Mouse (Mus musculus) CH12.LX (cell line): ENCODE results near the gene Mmrn1. TPM values are rescaled to one million over a fixed set of nuclear protein-coding genes. Genes with fewer than 3 reads are reported as not detected.

Experiments used
- DNase-seq: peaks from one replicate; pipeline ENCODE4 v3.0.0-alpha.2; 2013; ENCODE audit errors: extremely low read depth
- H3K27ac ChIP-seq: 2 replicates; pipeline ENCODE4 v1.5.1; 2012; ENCODE audit warnings: low read depth, mild to moderate bottlenecking, control low read depth, moderate library complexity; ENCODE audit not compliant: insufficient read depth
- H3K27me3 ChIP-seq: replicated peaks from 2 replicates; pipeline ENCODE3; 2012; ENCODE audit warnings: inconsistent platforms
- H3K36me3 ChIP-seq, 2 experiments: replicated peaks in 1 of 2; 2 replicates each; pipeline versions ENCODE3 to v1.6.1; 2012; ENCODE audit warnings: inconsistent platforms in 1 of 2, low read length in 1 of 2, mild to moderate bottlenecking in 1 of 2, mixed read lengths in 1 of 2, moderate library complexity in 1 of 2; ENCODE audit not compliant: control insufficient read depth in 1 of 2, insufficient read depth in 1 of 2
- H3K4me1 ChIP-seq, 2 experiments: 2 replicates each; pipeline ENCODE4 v1.6.1; 2012; ENCODE audit warnings: inconsistent platforms in 1 of 2, moderate library complexity in 1 of 2; ENCODE audit not compliant: insufficient read depth in 2 of 2, control insufficient read depth in 1 of 2
- H3K4me2 ChIP-seq: 2 replicates; pipeline ENCODE4 v1.6.1; 2012; ENCODE audit warnings: low read depth, mild to moderate bottlenecking, control low read depth; ENCODE audit not compliant: poor library complexity, insufficient read depth, severe bottlenecking
- H3K4me3 ChIP-seq, 3 experiments: fragments of 150-350 bp in 1 of 3; sonication (generic) in 1 of 3; replicated peaks in 1 of 3; 2 replicates each; pipeline versions ENCODE3 to v1.5.1; 2011 to 2012; ENCODE audit warnings: low read depth in 2 of 3, low read length in 2 of 3, mild to moderate bottlenecking in 2 of 3, moderate library complexity in 2 of 3, control low read depth in 1 of 3, improper control_type of control experiment in 1 of 3, inconsistent platforms in 1 of 3, mixed read lengths in 1 of 3; ENCODE audit not compliant: poor library complexity in 1 of 3
- H3K79me2 ChIP-seq: replicated peaks from 2 replicates; pipeline ENCODE4 v1.6.1; 2012; ENCODE audit warnings: mild to moderate bottlenecking, moderate library complexity; ENCODE audit not compliant: control insufficient read depth, poor library complexity, insufficient read depth, severe bottlenecking; ENCODE audit errors: extremely low read depth
- H3K9ac ChIP-seq: 2 replicates; pipeline ENCODE4 v1.6.1; 2012; ENCODE audit warnings: low read depth, mild to moderate bottlenecking, control low read depth, moderate library complexity; ENCODE audit not compliant: insufficient read depth
- H3K9me3 ChIP-seq: replicated peaks from 2 replicates; pipeline ENCODE3; 2012; ENCODE audit warnings: low read length, inconsistent platforms, mixed read lengths
- CHD1 ChIP-seq: IDR thresholded peaks from 2 replicates; pipeline ENCODE4 v1.6.1; 2012; ENCODE audit warnings: low read depth, low read length, improper control_type of control experiment, inconsistent platforms
- CHD2 ChIP-seq: IDR thresholded peaks from 2 replicates; pipeline ENCODE4 v1.6.1; 2011; ENCODE audit warnings: low read length, improper control_type of control experiment
- E2F4 ChIP-seq: IDR thresholded peaks from 2 replicates; pipeline ENCODE4 v1.6.1; 2011; ENCODE audit warnings: low read depth, low read length, improper control_type of control experiment; ENCODE audit not compliant: insufficient replicate concordance
- ELF1 ChIP-seq: IDR thresholded peaks from 2 replicates; pipeline ENCODE4 v1.6.1; 2014; ENCODE audit warnings: low read depth, mild to moderate bottlenecking, inconsistent platforms, low read length, improper control_type of control experiment
- GABPA ChIP-seq: IDR thresholded peaks from 2 replicates; pipeline ENCODE4 v1.6.1; 2012; ENCODE audit warnings: low read depth, low read length, improper control_type of control experiment, inconsistent platforms; ENCODE audit not compliant: insufficient replicate concordance
- HCFC1 ChIP-seq: IDR thresholded peaks from 2 replicates; pipeline ENCODE4 v1.6.1; 2012; ENCODE audit warnings: low read depth, mild to moderate bottlenecking, inconsistent platforms, low read length, improper control_type of control experiment
- IRF4 ChIP-seq: IDR thresholded peaks from 2 replicates; pipeline ENCODE4 v1.6.1; 2014; ENCODE audit warnings: low read depth, mild to moderate bottlenecking, inconsistent platforms, low read length, improper control_type of control experiment
- JUN ChIP-seq: IDR thresholded peaks from 2 replicates; pipeline ENCODE4 v1.6.1; 2011; ENCODE audit warnings: low read depth, mild to moderate bottlenecking, low read length, improper control_type of control experiment, moderate library complexity; ENCODE audit not compliant: insufficient read depth
- JUND ChIP-seq: conservative IDR thresholded peaks from 2 replicates; pipeline ENCODE4 v1.6.1; 2011; ENCODE audit warnings: low read depth, low read length, improper control_type of control experiment
- MEF2A ChIP-seq: IDR thresholded peaks from 2 replicates; pipeline ENCODE4 v1.6.1; 2014; ENCODE audit warnings: low read depth, mild to moderate bottlenecking, inconsistent platforms, low read length, improper control_type of control experiment, borderline replicate concordance
- MXI1 ChIP-seq: IDR thresholded peaks from 2 replicates; pipeline ENCODE4 v1.6.1; 2011; ENCODE audit warnings: mild to moderate bottlenecking, low read depth, low read length, improper control_type of control experiment
- MYC ChIP-seq: IDR thresholded peaks from 2 replicates; pipeline ENCODE4 v1.6.1; 2011; ENCODE audit warnings: low read depth, mild to moderate bottlenecking, improper control_type of control experiment, low read length
- NELFE ChIP-seq: IDR thresholded peaks from 2 replicates; pipeline ENCODE4 v1.6.1; 2011; ENCODE audit warnings: low read depth, low read length, improper control_type of control experiment
- NRF1 ChIP-seq: IDR thresholded peaks from 2 replicates; pipeline ENCODE4 v1.6.1; 2014; ENCODE audit warnings: low read depth, mild to moderate bottlenecking, inconsistent platforms, low read length, improper control_type of control experiment, moderate library complexity
- POLR2A ChIP-seq: IDR thresholded peaks from 2 replicates; pipeline ENCODE4 v1.6.1; 2011; ENCODE audit warnings: low read depth, mild to moderate bottlenecking, improper control_type of control experiment, low read length
- POLR2AphosphoS2 ChIP-seq: IDR thresholded peaks from 2 replicates; pipeline ENCODE4 v1.6.1; 2011; ENCODE audit warnings: low read depth, low read length, improper control_type of control experiment
- RCOR1 ChIP-seq: conservative IDR thresholded peaks from 2 replicates; pipeline ENCODE4 v1.6.1; 2012; ENCODE audit warnings: low read depth, mild to moderate bottlenecking, inconsistent platforms, low read length, improper control_type of control experiment
- SMC3 ChIP-seq: IDR thresholded peaks from 2 replicates; pipeline ENCODE4 v1.6.1; 2011; ENCODE audit warnings: low read depth, low read length, improper control_type of control experiment
- TBP ChIP-seq: conservative IDR thresholded peaks from 2 replicates; pipeline ENCODE4 v1.6.1; 2011; ENCODE audit warnings: low read depth, low read length, improper control_type of control experiment
- TCF12 ChIP-seq: IDR thresholded peaks from 2 replicates; pipeline ENCODE4 v1.6.1; 2014; ENCODE audit warnings: low read depth, mild to moderate bottlenecking, inconsistent platforms, low read length, improper control_type of control experiment
- UBTF ChIP-seq: IDR thresholded peaks from 2 replicates; pipeline ENCODE4 v1.6.1; 2012; ENCODE audit warnings: low read depth, mild to moderate bottlenecking, inconsistent platforms, low read length, improper control_type of control experiment, moderate library complexity
- USF1 ChIP-seq: IDR thresholded peaks from 2 replicates; pipeline ENCODE4 v1.6.1; 2014; ENCODE audit warnings: low read depth, mild to moderate bottlenecking, inconsistent platforms, low read length, improper control_type of control experiment
- ZC3H11A ChIP-seq: IDR thresholded peaks from 2 replicates; pipeline ENCODE4 v1.6.1; 2012; ENCODE audit warnings: low read depth, mild to moderate bottlenecking, inconsistent platforms, low read length, improper control_type of control experiment
- ZMIZ1 ChIP-seq: IDR thresholded peaks from 2 replicates; pipeline ENCODE4 v1.6.1; 2012; ENCODE audit warnings: low read depth, mild to moderate bottlenecking, inconsistent platforms, low read length, improper control_type of control experiment
- dilution Hi-C: fragments of 300-500 bp; cut with MboI; formaldehyde crosslinking; loops from 2 replicates; pipeline ENCODE4 v1.14.3; 2020; ENCODE audit warnings: low sequenced_read_pairs; ENCODE audit not compliant: extremely low pct_unique_long_range_greater_than_20kb, extremely low pct_ligation_motif_present
- in situ Hi-C: fragments of 300-500 bp; cut with MboI; formaldehyde crosslinking; loops from 3 replicates; pipeline ENCODE4 v1.14.3; 2019; ENCODE audit warnings: low sequenced_read_pairs, low pct_ligation_motif_present, low pct_unique_long_range_greater_than_20kb, mixed read lengths
- polyA plus RNA-seq: library from polyadenylated mRNA; unstranded; fragments of >175 nt; gene quantifications from 2 replicates; pipeline ENCODE4 v1.2.1, GENCODE M21; 2012; ENCODE audit warnings: low read depth; ENCODE audit not compliant: insufficient read length
- total RNA-seq, 2 experiments: library from RNA; depleted of rRNA; stranded (reverse); fragments of 300-350 nt in 1 of 2; fragments of >200 nt in 1 of 2; gene quantifications; 2 replicates each; pipeline ENCODE4 v1.2.3; 2012 to 2014

The Mmrn1 gene
- total and polyA plus RNA-seq, 3 experiments, result not detected

- no peaks in the 10 kb centered on the region for H3K36me3 ChIP-seq
- dilution Hi-C loops (no loop called here), in situ Hi-C loops (no loop called here)
- no peaks in the 10 kb centered on the region for H3K79me2 ChIP-seq
- H3K4me2 ChIP-seq, result no peak overlapping the region
- H3K27me3 ChIP-seq, result no peaks in the 10 kb centered on the region
- no peak overlapping the region for H3K9ac ChIP-seq
- no peaks in the 10 kb centered on the region for H3K4me1 ChIP-seq
- no peak overlapping the region for H3K4me3 ChIP-seq
- TF ChIP-seq NRF1 (no peak), ZMIZ1 (no peak), ELF1 (no peak), JUND (no peak), ZC3H11A (no peak), TBP (no peak), E2F4 (no peak), MEF2A (no peak), POLR2A (no peak), CHD1 (no peak), UBTF (no peak), USF1 (no peak), MXI1 (no peak), POLR2AphosphoS2 (no peak)
- TF ChIP-seq, all 38 proteins: peak for 0
- no peak for DNase-seq
- Histone ChIP-seq H3K27ac (no peak overlapping the region), H3K9me3 (peaks cover 36% of the 10 kb centered on the region)
These were observed 53.8 kb downstream of the Mmrn1 start for GRCm38 (mm10) chr6:60978610-60979009.

DNA sequence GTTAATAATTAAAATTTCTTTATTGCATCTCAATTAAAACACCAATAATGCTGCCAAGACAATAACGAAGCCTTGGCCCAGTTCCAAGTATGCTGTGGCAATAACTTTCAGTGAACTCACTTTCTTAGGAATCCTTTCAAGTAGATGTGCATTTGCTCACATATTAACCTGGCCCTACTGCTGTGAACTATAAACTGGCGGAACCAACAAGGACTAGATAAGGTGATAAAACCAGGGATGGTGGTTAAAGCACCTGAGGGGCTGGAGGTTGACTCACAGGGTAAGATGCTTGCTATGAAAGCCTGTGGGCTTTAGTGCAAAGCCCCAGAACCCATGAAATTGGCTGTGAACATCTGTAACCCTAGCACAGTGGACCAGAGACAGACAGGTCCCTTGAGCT lies 54.3 kb downstream of the Mmrn1 start:
- Histone ChIP-seq H3K36me3 (no peaks in the 10 kb centered on the region), H3K4me1 (no peaks in the 10 kb centered on the region), H3K9ac (no peak overlapping the region), H3K27ac (no peak overlapping the region), H3K9me3 (peaks cover 39% of the 10 kb centered on the region), H3K27me3 (no peaks in the 10 kb centered on the region), H3K79me2 (no peaks in the 10 kb centered on the region), H3K4me2 (no peak overlapping the region), H3K4me3 (no peak overlapping the region)
- dilution Hi-C loops, result no loop called here
- TF ChIP-seq NELFE (no peak), TBP (no peak), ELF1 (no peak), POLR2A (no peak), CHD1 (no peak), HCFC1 (no peak), JUN (no peak), MEF2A (no peak), UBTF (no peak), ZMIZ1 (no peak), IRF4 (no peak), MYC (no peak), TCF12 (no peak), GABPA (no peak), SMC3 (no peak), RCOR1 (no peak), NRF1 (no peak), MXI1 (no peak), CHD2 (no peak), POLR2AphosphoS2 (no peak)
- TF ChIP-seq, all 38 proteins: peak for 0
- no peak for DNase-seq
- in situ Hi-C loops, result no loop called here
